Mouse (Mus musculus): ENCODE data around the gene Rrp12.

The Rrp12 gene

GRCm38 (mm10) chr19:41847992-41848851 lies 47.8 kb downstream of the Rrp12 start, which contains the start of gene Frat2:
Gene Frat2 (minus strand): TSS chr19:41848132.
- peak; percentile 93 for DNase-seq

GRCm38 (mm10) chr19:41847614-41847991 lies 48.4 kb downstream of the Rrp12 start:
- DNase-seq: peak; percentile 63

- DNase-seq: peak; percentile 55
These were observed 48.8 kb downstream of the Rrp12 start for GRCm38 (mm10) chr19:41847091-41847581.

- peak; percentile 27 for DNase-seq
These were observed 49.4 kb downstream of the Rrp12 start for GRCm38 (mm10) chr19:41846366-41847090.

GRCm38 (mm10) chr19:41844345-41844744 lies 51.6 kb downstream of the Rrp12 start:
- DNase-seq: no peak

- DNase-seq: no peak
These were observed 53.3 kb downstream of the Rrp12 start for GRCm38 (mm10) chr19:41842706-41843105.

GRCm38 (mm10) chr19:41842196-41842595 lies 53.8 kb downstream of the Rrp12 start:
- no peak for DNase-seq

- DNase-seq: no peak
These were observed 54.7 kb downstream of the Rrp12 start for GRCm38 (mm10) chr19:41841105-41841750.

GRCm38 (mm10) chr19:41839685-41840084 lies 56.3 kb downstream of the Rrp12 start:
- DNase-seq: no peak

- no peak for DNase-seq
These were observed 57.2 kb downstream of the Rrp12 start for GRCm38 (mm10) chr19:41838808-41839207.

GRCm38 (mm10) chr19:41837917-41838261 lies 58.1 kb downstream of the Rrp12 start:
- DNase-seq: peak; percentile 56

- no peak for DNase-seq
These were observed 58.6 kb downstream of the Rrp12 start for GRCm38 (mm10) chr19:41837194-41837916.

GRCm38 (mm10) chr19:41836719-41837118 lies 59.3 kb downstream of the Rrp12 start:
- no peak for DNase-seq

- peak; percentile 42 for DNase-seq
These were observed 60.2 kb downstream of the Rrp12 start for GRCm38 (mm10) chr19:41835816-41836215.

GRCm38 (mm10) chr19:41835407-41835806 lies 60.6 kb downstream of the Rrp12 start:
- no peak for DNase-seq

GRCm38 (mm10) chr19:41832501-41833201 lies 63.3 kb downstream of the Rrp12 start:
- DNase-seq: no peak

GRCm38 (mm10) chr19:41831718-41832391 lies 64.1 kb downstream of the Rrp12 start:
- no peak for DNase-seq

- peak; percentile 40 for DNase-seq
These were observed 64.8 kb downstream of the Rrp12 start for GRCm38 (mm10) chr19:41831101-41831570.

- peak; percentile 85 for DNase-seq
These were observed 65.6 kb downstream of the Rrp12 start for GRCm38 (mm10) chr19:41830106-41831031.
